In the genomic region with DNA sequence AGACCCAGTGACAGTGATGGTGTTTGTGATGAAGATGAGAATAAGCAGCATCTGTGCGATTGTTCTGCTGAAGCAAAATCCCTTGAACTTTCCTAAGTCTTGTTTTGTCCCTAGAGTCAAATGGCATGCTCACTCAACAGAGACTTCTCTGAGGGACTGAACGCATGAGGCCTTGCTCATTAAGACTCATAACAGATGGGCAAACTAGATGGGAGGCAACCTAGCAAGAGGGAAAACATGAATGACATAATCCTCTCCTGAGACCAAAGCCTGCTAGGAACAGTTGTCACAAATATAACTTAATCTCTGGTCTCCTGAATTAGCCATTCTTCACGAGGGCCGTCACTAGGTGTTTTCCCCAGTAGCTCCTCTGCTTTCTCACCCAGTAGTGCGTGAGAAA, we compare ENCODE assay signal across 27 mouse cellular contexts.
"Had no signal": no experiment of that assay in that cellular context is flagged by ENCODE, and none has a peak within 500 bp of the region (broad histone marks: within the 10 kb centered on the region; RNA-seq: fewer than 3 reads in every experiment).

No protein-coding gene starts in this region.

- H3K4me2 ChIP-seq: embryonic facial prominence, embryonic 12.5 days; embryonic facial prominence, embryonic 13.5 days; forebrain, embryonic 12.5 days; forebrain, embryonic 13.5 days; forebrain, embryonic 15.5 days had no signal

- H3K9me3 ChIP-seq: embryonic facial prominence, embryonic 12.5 days; embryonic facial prominence, embryonic 13.5 days; forebrain, embryonic 10.5 days; forebrain, embryonic 12.5 days; forebrain, embryonic 13.5 days; forebrain, embryonic 15.5 days had no signal

- H3K36me3 ChIP-seq: embryonic facial prominence, embryonic 12.5 days; embryonic facial prominence, embryonic 13.5 days; forebrain, embryonic 10.5 days; forebrain, embryonic 12.5 days; forebrain, embryonic 15.5 days had no signal

- ATAC-seq: forebrain, embryonic 13.5 days; forebrain, embryonic 14.5 days; forebrain, embryonic 15.5 days; forebrain, embryonic 16.5 days; forebrain, postnatal 0 days had no signal

- H3K27me3 ChIP-seq: embryonic facial prominence, embryonic 12.5 days; embryonic facial prominence, embryonic 13.5 days; forebrain, embryonic 12.5 days; forebrain, embryonic 13.5 days; forebrain, embryonic 15.5 days had no signal

- DNase-seq: cerebellum, adult 2 months; cerebellum, adult 8-10 months; cerebellum, adult 9-10 months; cerebellum, adult 9-11 months; cerebellum, postnatal 10 days; cerebellum, postnatal 14 days; cerebellum, postnatal 25 days; cerebellum, postnatal 36 days; embryo, embryonic 11 days; forebrain, postnatal 0 days; gastrocnemius, adult 2 months; gastrocnemius, postnatal 10 days; gastrocnemius, postnatal 14 days; gastrocnemius, postnatal 25 days; gastrocnemius, postnatal 36 days; heart, adult 11 months; heart, adult 18-20 months; heart, adult 2 months had no signal

- H3K4me1 ChIP-seq: embryonic facial prominence, embryonic 12.5 days; embryonic facial prominence, embryonic 13.5 days; forebrain, embryonic 10.5 days; forebrain, embryonic 12.5 days; forebrain, embryonic 15.5 days had no signal

- H3K27ac ChIP-seq: embryonic facial prominence, embryonic 12.5 days; embryonic facial prominence, embryonic 13.5 days; forebrain, embryonic 10.5 days; forebrain, embryonic 12.5 days; forebrain, embryonic 13.5 days; forebrain, embryonic 15.5 days; gastrocnemius, adult 2 months; heart, adult 2 months had no signal

- H3K4me3 ChIP-seq: embryonic facial prominence, embryonic 12.5 days; embryonic facial prominence, embryonic 13.5 days; erythroblast, embryonic 14.5 days; forebrain, embryonic 10.5 days; forebrain, embryonic 12.5 days; forebrain, embryonic 13.5 days; forebrain, embryonic 15.5 days; gastrocnemius, adult 2 months; heart, adult 2 months had no signal

- H3K9ac ChIP-seq: embryonic facial prominence, embryonic 12.5 days; embryonic facial prominence, embryonic 13.5 days; forebrain, embryonic 12.5 days; forebrain, embryonic 13.5 days; forebrain, embryonic 15.5 days; forebrain, postnatal 0 days had no signal
